Mouse (Mus musculus) testis, adult 2 months (tissue): ENCODE measurements around the gene Ubb.
A peak's percentile ranks its signal among the peaks of the same experiment; 100 is the strongest.

Experiments used
- CTCF ChIP-seq: fragments of 200-500 bp; IDR thresholded peaks from 2 replicates; pipeline ENCODE4 v1.5.1; 2012; ENCODE audit warnings: low read depth, mild to moderate bottlenecking, inconsistent platforms, low read length, moderate library complexity; ENCODE audit not compliant: control insufficient read depth, insufficient read depth, insufficient replicate concordance
- POLR2A ChIP-seq: fragments of 200-500 bp; IDR thresholded peaks from 2 replicates; pipeline ENCODE4 v1.6.1; 2012; ENCODE audit warnings: low read depth, mild to moderate bottlenecking, inconsistent platforms, low read length, moderate library complexity; ENCODE audit not compliant: control insufficient read depth

GRCm38 (mm10) chr11:62550727-62551225 is at the start of gene Ubb:
- TF ChIP-seq CTCF (no peak), POLR2A (peak; percentile 83; the same call in 1 of the 2 replicates)
